Mouse (Mus musculus) liver, embryonic 14.5 days (tissue): ENCODE results near the gene Msantd2.
A peak's percentile ranks its signal among the peaks of the same experiment; 100 is the strongest.

ENCODE experiments used
- CTCF ChIP-seq: IDR thresholded peaks from 2 replicates; pipeline ENCODE4 v1.5.1; 2016; ENCODE audit warnings: antibody characterized with exemption, low read depth, control low read depth
- EP300 ChIP-seq: IDR thresholded peaks from 2 replicates; pipeline ENCODE4 v1.6.1; 2016; ENCODE audit warnings: antibody characterized with exemption, low read depth

- TF ChIP-seq CTCF (peak; percentile 80), EP300 (no peak)
These were observed 55.5 kb downstream of the Msantd2 start for GRCm38 (mm10) chr9:37544447-37545165.
